Mouse (Mus musculus) limb, embryonic 10.5 days (tissue): Measurements from ENCODE around the gene Ino80. TPM values are rescaled to one million over a fixed set of nuclear protein-coding genes. Genes with fewer than 3 reads are reported as not detected.

Experiments
- DNase-seq: peaks from one replicate; pipeline ENCODE4 v3.0.0-alpha.2; 2017; ENCODE audit warnings: low spot score
- H3K27ac ChIP-seq: fragments of 300-500 bp; sonication (generic); 2 replicates; pipeline ENCODE4 v1.5.1; 2016; ENCODE audit warnings: mild to moderate bottlenecking
- H3K27me3 ChIP-seq: fragments of 300-500 bp; sonication (generic); 2 replicates; pipeline ENCODE4 v1.6.1; 2016; ENCODE audit warnings: low read depth, mild to moderate bottlenecking; ENCODE audit not compliant: poor library complexity, severe bottlenecking
- H3K36me3 ChIP-seq: fragments of 300-500 bp; sonication (generic); 2 replicates; pipeline ENCODE4 v1.6.1; 2016; ENCODE audit warnings: mild to moderate bottlenecking, moderate library complexity
- H3K4me1 ChIP-seq: fragments of 300-500 bp; sonication (generic); 2 replicates; pipeline ENCODE4 v1.6.1; 2016
- H3K4me3 ChIP-seq: fragments of 300-500 bp; sonication (generic); 2 replicates; pipeline ENCODE4 v1.5.1; 2016; ENCODE audit warnings: mild to moderate bottlenecking, moderate library complexity
- H3K9me3 ChIP-seq: fragments of 300-500 bp; sonication (generic); replicated peaks from 2 replicates; pipeline ENCODE4 v1.6.1; 2016; ENCODE audit warnings: mild to moderate bottlenecking
- WGBS: fragments of 180-500 bp; shearing (Covaris S2); methylation state at CpG from one replicate; pipeline ENCODE4 v1.1.7; 2016; 5-methylcytosine and 5-hydroxymethylcytosine counted together
- polyA plus RNA-seq: library from polyadenylated mRNA; unstranded; fragments of >200 nt; fragmentation: Nextera tagmentation; extraction: Ambion mirVana; gene quantifications from 2 replicates; pipeline ENCODE4 v1.2.1, GENCODE M21; 2016

Gene Ino80
- polyA plus RNA-seq, 1 experiment from 2014 or later, result 3.8 TPM

DNA sequence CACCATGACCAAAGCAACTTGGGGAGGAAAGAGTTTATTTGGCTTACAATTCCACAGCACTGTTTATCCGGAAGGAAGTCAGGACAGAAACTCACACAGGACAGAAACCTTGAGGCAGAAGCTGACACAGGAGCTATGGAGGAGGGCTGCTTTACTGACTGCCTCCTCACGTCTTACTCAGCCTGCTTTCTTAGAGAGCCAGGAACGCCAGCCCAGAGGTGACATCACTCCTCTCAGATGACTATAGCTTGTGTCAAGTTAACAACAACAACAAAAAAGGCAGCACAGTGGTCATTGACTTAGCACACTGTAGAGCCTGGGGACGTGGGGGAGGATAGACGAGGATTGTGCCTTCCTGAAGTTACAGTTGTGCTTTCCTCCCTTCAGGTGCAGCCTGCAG, 14.5 kb upstream of the Ino80 start:
- H3K4me3 ChIP-seq, result no peak overlapping the region
- H3K9me3 ChIP-seq, result no peaks in the 10 kb centered on the region
- H3K27ac ChIP-seq, result no peak overlapping the region
- H3K36me3 ChIP-seq, result no peaks in the 10 kb centered on the region
- 60% methylated on average over 5 of the region's 5 CpGs for WGBS
- H3K27me3 ChIP-seq, result no peaks in the 10 kb centered on the region
- H3K4me1 ChIP-seq, result no peaks in the 10 kb centered on the region
- DNase-seq, result no peak

DNA sequence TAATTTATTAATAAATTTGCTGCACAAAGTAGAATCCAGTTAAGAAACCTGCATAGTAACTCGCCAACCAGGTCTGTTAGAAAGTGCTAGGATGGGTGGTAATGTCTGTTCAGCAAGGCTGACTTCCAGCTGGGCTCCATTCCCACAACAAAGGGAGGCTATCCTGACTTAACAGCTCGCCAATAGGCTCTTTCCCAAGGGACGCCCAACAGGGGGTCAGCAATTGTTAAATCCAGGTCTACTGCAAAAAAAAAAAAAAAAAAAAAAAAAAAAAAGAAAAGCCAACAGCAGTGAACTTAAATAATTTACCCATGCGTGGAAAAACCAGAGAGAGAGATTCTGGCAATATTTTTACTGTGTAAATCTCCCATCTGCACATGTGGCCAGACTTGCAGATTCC, 9.0 kb upstream of the Ino80 start:
- no peak for DNase-seq
- H3K4me3 ChIP-seq, result no peak overlapping the region
- no peak overlapping the region for H3K27ac ChIP-seq
- H3K36me3 ChIP-seq, result no peaks in the 10 kb centered on the region
- H3K9me3 ChIP-seq, result no peaks in the 10 kb centered on the region
- H3K4me1 ChIP-seq, result no peaks in the 10 kb centered on the region
- no peaks in the 10 kb centered on the region for H3K27me3 ChIP-seq
- 10% methylated on average over 4 of the region's 4 CpGs for WGBS

DNA sequence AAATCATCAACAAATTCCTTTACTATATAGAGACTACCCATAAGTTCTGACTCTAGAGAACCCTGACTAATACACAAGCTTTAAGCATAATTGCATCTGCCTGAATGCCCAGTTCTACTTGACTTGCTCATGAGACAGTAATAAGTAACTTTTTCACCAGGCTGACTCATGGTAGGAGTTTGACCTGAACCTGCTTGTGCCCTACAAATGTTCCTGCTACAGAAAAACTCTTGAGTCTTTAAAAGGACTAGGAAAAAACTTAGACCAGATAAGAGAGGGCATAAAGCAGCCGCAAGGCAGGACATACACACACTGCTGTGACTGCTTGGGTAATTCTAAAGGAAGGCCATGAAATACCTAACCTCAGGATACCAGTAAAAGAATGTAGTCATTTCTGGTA, 4.8 kb upstream of the Ino80 start:
- no peak overlapping the region for H3K27ac ChIP-seq
- 98% methylated on average over 1 of the region's 1 CpGs for WGBS
- no peak for DNase-seq

DNA sequence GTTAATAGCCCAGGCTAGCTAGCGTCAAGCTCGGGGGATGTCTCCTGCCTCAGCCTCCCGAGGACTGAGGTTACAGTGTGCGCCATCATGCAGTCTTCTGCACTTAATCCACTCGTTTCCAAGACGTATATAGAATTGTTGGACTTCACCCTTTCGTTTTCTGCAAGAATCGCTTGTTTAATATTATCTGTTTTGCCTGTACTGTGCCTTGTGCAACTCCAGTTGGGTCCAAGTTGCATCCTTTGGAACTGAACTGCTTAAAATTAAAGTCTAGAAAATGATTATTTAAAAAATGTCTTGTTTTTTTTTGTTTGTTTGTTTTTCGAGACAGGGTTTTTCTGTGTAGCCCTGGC, 886 bp upstream of the Ino80 start:
- 14% methylated on average over 9 of the region's 9 CpGs for WGBS
- Histone ChIP-seq H3K27me3 (no peaks in the 10 kb centered on the region), H3K27ac (peak overlapping the region; percentile 100)

More for the DNA sequence above, 4.8 kb upstream of the Ino80 start:
- Histone ChIP-seq H3K27me3 (no peaks in the 10 kb centered on the region), H3K4me1 (peaks cover 7% of the 10 kb centered on the region; the same call in 1 of the 2 replicates), H3K36me3 (peaks cover 8% of the 10 kb centered on the region; the same call in 1 of the 2 replicates), H3K4me3 (no peak overlapping the region), H3K9me3 (no peaks in the 10 kb centered on the region)

DNA sequence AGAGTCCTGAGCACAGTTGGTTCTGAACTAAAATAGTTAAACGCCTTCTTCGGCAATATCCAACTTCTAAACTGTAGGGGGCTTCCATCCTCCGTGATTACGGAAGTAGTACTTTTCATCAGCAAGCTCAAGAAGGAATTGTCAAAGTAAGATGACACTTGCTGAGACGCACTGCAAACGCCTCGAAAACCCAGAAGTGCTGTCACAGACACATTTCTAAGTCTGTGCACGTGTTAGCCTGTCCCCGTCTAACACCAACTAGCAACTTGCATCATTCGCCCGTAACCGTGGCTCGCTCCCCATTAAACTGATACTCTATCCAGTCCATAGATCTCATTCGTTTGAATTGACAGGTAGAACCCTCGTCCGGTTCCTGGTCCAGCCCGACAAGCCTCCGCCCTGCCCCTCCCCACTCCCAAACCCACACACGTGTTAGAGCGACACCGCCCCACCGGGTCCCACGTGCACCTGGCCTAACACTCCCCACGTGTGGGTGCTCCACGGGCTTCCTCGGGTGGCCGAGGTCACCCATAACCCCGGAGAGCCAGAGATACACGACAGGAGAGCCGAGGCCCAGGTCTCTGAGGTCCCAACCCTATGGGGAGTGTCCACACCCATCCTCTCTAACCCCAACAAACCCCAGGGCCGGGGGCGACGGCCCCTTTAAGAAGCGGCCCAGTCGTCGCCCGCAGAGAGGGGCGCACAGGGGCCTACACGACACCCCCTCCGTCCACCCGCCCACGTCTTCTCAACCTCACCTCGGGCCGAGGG, 681 bp downstream of the Ino80 start:
- Histone ChIP-seq H3K9me3 (no peaks in the 10 kb centered on the region), H3K4me3 (peak overlapping the region; percentile 81), H3K27me3 (no peaks in the 10 kb centered on the region), H3K4me1 (peaks cover 16% of the 10 kb centered on the region), H3K36me3 (peaks cover 22% of the 10 kb centered on the region), H3K27ac (peak overlapping the region; percentile 100)
- peak; percentile 80 for DNase-seq
- under 1% methylated on average over 39 of the region's 44 CpGs for WGBS

More for the DNA sequence above, 886 bp upstream of the Ino80 start:
- peaks cover 16% of the 10 kb centered on the region for H3K4me1 ChIP-seq
- peaks cover 10% of the 10 kb centered on the region for H3K36me3 ChIP-seq
- peak overlapping the region; percentile 81 for H3K4me3 ChIP-seq
- no peaks in the 10 kb centered on the region for H3K9me3 ChIP-seq
- no peak for DNase-seq

DNA sequence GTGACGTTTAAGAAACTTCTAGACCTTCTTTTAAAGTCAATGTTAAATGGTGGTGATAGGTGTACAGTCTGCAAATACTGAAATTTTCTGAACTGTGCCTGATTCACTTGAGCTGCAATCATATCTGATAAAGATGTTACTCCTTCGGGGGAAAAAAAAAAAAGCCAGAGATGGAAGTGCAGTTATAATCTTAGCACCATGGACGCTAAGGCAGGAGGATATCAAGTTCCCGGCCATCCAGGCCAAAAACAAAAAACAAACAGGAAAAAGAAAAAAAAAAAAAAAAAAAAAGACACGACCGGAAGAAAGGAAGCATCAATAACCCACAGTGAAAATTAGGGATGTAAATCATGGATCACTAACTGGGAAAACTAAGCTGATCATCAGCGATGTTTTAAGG, 1.3 kb downstream of the Ino80 start:
- WGBS, result 28% methylated on average over 7 of the region's 7 CpGs
- peaks cover 22% of the 10 kb centered on the region for H3K36me3 ChIP-seq

DNA sequence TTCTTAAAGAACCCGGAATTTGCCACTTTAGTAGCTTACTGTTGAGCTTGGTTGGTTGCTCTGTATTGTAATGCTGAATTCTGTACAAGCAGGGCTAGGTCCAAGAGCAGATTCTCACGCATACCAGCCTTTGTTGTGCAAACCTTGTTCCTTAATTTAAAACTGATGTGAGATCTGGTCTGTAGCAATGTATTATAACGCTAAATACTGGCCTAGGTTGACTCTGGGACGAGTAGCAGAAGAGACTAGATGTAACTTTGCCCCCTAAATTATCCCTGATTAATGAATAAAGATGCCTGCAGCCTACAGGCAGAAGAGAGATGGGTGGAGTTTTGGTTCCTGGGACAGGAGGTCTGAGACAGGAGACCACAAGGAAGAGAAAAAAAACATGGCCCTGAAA, 13.5 kb downstream of the Ino80 start:
- Histone ChIP-seq H3K4me1 (no peaks in the 10 kb centered on the region), H3K4me3 (no peak overlapping the region), H3K9me3 (no peaks in the 10 kb centered on the region), H3K27me3 (no peaks in the 10 kb centered on the region), H3K27ac (no peak overlapping the region), H3K36me3 (peaks cover 13% of the 10 kb centered on the region)
- WGBS, result 65% methylated on average over 4 of the region's 4 CpGs
- DNase-seq, result no peak

More for the DNA sequence above, 1.3 kb downstream of the Ino80 start:
- no peak for DNase-seq
- Histone ChIP-seq H3K4me3 (peak overlapping the region; percentile 81), H3K4me1 (peaks cover 16% of the 10 kb centered on the region), H3K27ac (no peak overlapping the region), H3K27me3 (no peaks in the 10 kb centered on the region), H3K9me3 (no peaks in the 10 kb centered on the region)

DNA sequence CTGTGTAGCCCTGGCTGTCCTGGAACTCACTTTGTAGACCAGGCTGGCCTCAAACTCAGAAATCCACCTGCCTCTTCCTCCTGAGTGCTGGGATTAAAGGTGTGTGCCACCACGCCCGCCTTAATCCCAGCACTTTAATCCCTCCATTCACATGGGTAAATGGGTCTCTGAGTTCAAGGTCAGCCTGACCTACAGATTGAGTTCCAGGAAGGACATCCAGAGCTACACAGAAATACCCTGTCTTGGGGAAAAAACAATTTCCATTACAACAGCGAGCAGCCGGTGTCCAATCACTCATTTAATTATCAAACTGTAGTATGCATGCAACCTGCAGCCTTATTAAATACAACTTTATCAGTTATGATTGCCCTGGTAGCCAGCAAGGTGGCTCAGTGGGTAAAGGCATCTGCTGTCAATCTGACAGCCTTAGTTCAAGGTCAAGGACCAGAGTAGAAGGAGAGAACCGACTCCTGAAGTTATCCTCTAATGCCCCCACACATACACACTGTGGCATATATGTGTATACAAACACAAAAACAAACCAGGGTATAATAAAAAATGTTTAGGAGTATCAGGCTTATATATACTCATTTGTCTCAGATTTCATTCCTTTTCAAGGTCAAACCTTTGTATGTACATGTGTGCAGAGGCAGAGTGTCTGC, 14.2 kb downstream of the Ino80 start:
- DNase-seq, result no peak
- H3K4me3 ChIP-seq, result no peak overlapping the region
- no peaks in the 10 kb centered on the region for H3K27me3 ChIP-seq
- no peaks in the 10 kb centered on the region for H3K9me3 ChIP-seq
- no peak overlapping the region for H3K27ac ChIP-seq
- H3K36me3 ChIP-seq, result peaks cover 14% of the 10 kb centered on the region
- H3K4me1 ChIP-seq, result no peaks in the 10 kb centered on the region
- WGBS, result 93% methylated on average over 5 of the region's 5 CpGs

DNA sequence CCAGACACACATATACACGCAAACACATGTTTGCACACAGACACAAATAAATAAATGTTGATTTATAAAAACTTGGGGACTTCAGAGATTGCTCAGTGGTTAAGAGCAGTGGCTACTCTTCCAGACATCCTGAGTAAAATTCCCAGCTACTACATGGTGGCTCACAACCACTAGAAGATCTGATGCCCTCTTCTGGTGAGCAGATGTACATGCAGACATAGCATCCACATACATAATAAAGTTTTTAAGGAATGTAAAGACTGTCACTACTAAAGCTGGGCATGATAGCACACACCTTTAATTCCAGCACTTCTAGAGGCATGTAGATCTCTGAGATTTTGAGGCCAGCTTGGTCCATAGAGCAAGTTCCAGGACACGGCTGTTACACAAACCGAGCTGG, 16.5 kb downstream of the Ino80 start:
- no peak overlapping the region for H3K4me3 ChIP-seq
- no peaks in the 10 kb centered on the region for H3K27me3 ChIP-seq
- no peaks in the 10 kb centered on the region for H3K4me1 ChIP-seq
- 93% methylated on average over 3 of the region's 3 CpGs for WGBS
- no peak for DNase-seq
- H3K27ac ChIP-seq, result no peak overlapping the region
- H3K9me3 ChIP-seq, result no peaks in the 10 kb centered on the region
- H3K36me3 ChIP-seq, result peaks cover 32% of the 10 kb centered on the region

DNA sequence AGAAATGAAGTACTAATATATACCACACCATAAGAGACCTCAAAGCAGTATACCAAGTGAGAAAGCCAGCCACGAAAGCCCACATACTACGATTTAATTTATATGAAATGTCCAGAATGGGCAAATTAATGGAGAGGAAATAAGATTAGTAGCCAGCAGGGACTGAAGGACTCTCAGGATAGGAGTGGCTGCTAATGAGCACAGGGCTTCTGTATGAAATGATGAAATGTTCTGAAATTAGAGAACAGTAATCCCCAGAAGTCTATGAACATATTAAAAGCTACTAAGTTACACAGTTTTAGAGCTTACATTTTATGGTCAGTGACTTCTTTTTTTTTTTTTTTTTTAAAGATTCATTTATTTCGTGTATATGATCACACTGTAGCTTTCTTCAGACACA, 22.9 kb downstream of the Ino80 start:
- Histone ChIP-seq H3K36me3 (peaks cover 86% of the 10 kb centered on the region), H3K4me1 (no peaks in the 10 kb centered on the region), H3K27me3 (no peaks in the 10 kb centered on the region), H3K4me3 (no peak overlapping the region), H3K27ac (no peak overlapping the region), H3K9me3 (no peaks in the 10 kb centered on the region)
- WGBS, result 91% methylated on average over 3 of the region's 3 CpGs
- no peak for DNase-seq

DNA sequence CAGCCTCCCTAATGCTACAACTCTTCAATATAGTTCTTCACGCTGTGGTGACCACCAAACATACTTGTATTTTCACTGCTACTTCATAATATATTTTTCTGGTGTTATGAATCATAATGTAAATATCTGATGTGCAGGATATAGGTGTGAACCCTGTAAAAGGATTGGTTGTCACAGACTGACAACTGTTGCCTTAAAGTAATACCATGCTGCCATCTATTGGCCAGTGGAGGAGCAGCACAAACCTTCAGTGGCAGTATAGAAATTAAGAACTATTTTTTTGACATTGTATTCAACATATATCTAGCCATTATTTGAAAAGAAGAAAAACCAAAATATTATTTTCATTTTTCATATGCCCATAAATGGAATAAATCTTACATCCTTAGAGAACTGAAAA, 40.5 kb downstream of the Ino80 start:
- 91% methylated on average over 1 of the region's 1 CpGs for WGBS
- peaks cover 83% of the 10 kb centered on the region for H3K36me3 ChIP-seq
- no peaks in the 10 kb centered on the region for H3K9me3 ChIP-seq
- DNase-seq, result peak; percentile 32
- H3K27me3 ChIP-seq, result no peaks in the 10 kb centered on the region
- no peaks in the 10 kb centered on the region for H3K4me1 ChIP-seq
- H3K4me3 ChIP-seq, result no peak overlapping the region
- no peak overlapping the region for H3K27ac ChIP-seq

DNA sequence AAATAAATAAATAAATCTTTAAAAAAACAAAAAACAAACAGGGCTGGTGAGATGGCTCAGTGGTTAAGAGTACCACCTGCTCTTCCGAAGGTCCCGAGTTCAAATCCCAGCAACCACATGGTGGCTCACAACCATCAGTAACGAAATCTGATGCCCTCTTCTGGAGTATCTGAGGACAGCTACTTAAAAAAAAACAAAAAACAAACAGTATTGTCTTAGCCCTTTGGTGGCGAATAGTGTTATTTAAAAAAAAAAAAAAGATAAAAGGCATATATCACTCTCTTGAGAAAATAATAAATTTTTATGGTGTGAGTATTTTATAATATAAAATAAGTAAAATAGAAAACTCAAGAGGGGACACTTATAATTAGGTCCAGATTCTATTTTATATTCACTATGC, 41.0 kb downstream of the Ino80 start:
- Histone ChIP-seq H3K27ac (no peak overlapping the region), H3K9me3 (no peaks in the 10 kb centered on the region), H3K36me3 (peaks cover 83% of the 10 kb centered on the region), H3K4me1 (no peaks in the 10 kb centered on the region), H3K27me3 (no peaks in the 10 kb centered on the region), H3K4me3 (no peak overlapping the region)
- no peak for DNase-seq
- WGBS, result 97% methylated on average over 4 of the region's 4 CpGs

DNA sequence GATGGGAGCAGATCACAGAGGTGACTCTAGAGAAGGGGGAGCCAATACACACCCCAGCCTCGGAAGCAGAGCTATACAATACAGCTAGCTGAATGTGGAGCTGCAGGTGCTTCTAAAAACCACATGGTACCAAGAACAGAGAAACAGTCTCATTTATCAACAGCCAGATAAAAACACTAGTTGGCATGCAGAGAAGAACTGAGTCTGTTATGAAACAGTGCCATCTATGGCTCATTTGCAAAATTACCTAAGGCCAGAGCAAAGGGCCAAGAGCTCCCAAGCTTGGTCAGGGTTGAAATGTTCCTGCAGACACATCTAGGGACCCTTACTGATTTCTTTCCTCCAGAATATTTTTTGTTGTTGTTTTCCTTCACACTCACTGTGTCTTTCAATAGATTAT, 63.7 kb downstream of the Ino80 start:
- H3K36me3 ChIP-seq, result peaks cover 91% of the 10 kb centered on the region
- no peaks in the 10 kb centered on the region for H3K9me3 ChIP-seq
- no peak for DNase-seq
- H3K27me3 ChIP-seq, result no peaks in the 10 kb centered on the region
- no peak overlapping the region for H3K27ac ChIP-seq
- no peak overlapping the region for H3K4me3 ChIP-seq
- 75% methylated on average over 1 of the region's 1 CpGs for WGBS
- no peaks in the 10 kb centered on the region for H3K4me1 ChIP-seq
